Mouse (Mus musculus) adipocyte (in vitro differentiated cells): Measurements from ENCODE around the gene Aqp9.

Source experiments
- DNase-seq: peaks from one replicate; pipeline ENCODE4 v3.0.0-alpha.2; 2016; ENCODE audit warnings: low spot score

The Aqp9 gene

GRCm38 (mm10) chr9:71168511-71168910 is at the start of gene Aqp9:
TSS of gene Aqp9 (minus strand) at chr9:71168682.
- DNase-seq, result no peak

GRCm38 (mm10) chr9:71217793-71218095 is 49.3 kb upstream of the Aqp9 start:
- DNase-seq, result no peak

- no peak for DNase-seq
Measured at GRCm38 (mm10) chr9:71216996-71217792, 48.7 kb upstream of the Aqp9 start.

- DNase-seq, result no peak
Measured at GRCm38 (mm10) chr9:71216036-71216995, 47.8 kb upstream of the Aqp9 start.

- DNase-seq, result no peak
Measured at GRCm38 (mm10) chr9:71215248-71216035, 47.0 kb upstream of the Aqp9 start, which contains the start of gene Aldh1a2. TSS of gene Aldh1a2 (plus strand) at chr9:71215789.

GRCm38 (mm10) chr9:71213636-71214035 is 45.2 kb upstream of the Aqp9 start:
- DNase-seq, result no peak

- DNase-seq, result no peak
Measured at GRCm38 (mm10) chr9:71210870-71211269, 42.4 kb upstream of the Aqp9 start.

GRCm38 (mm10) chr9:71209299-71209698 is 40.8 kb upstream of the Aqp9 start:
- no peak for DNase-seq

- no peak for DNase-seq
Measured at GRCm38 (mm10) chr9:71202265-71202664, 33.8 kb upstream of the Aqp9 start.

GRCm38 (mm10) chr9:71198826-71199225 is 30.3 kb upstream of the Aqp9 start:
- no peak for DNase-seq

GRCm38 (mm10) chr9:71188647-71189415 is 20.3 kb upstream of the Aqp9 start:
- DNase-seq, result peak; percentile 45

- no peak for DNase-seq
Measured at GRCm38 (mm10) chr9:71187396-71187795, 18.9 kb upstream of the Aqp9 start.

GRCm38 (mm10) chr9:71185823-71186222 is 17.3 kb upstream of the Aqp9 start:
- no peak for DNase-seq

GRCm38 (mm10) chr9:71185285-71185684 is 16.8 kb upstream of the Aqp9 start:
- no peak for DNase-seq

- no peak for DNase-seq
Measured at GRCm38 (mm10) chr9:71179964-71180700, 11.7 kb upstream of the Aqp9 start.

- DNase-seq, result no peak
Measured at GRCm38 (mm10) chr9:71179276-71179896, 10.9 kb upstream of the Aqp9 start.

GRCm38 (mm10) chr9:71175686-71176085 is 7.2 kb upstream of the Aqp9 start:
- DNase-seq, result no peak

GRCm38 (mm10) chr9:71174316-71174975 is 6.0 kb upstream of the Aqp9 start:
- DNase-seq, result no peak

GRCm38 (mm10) chr9:71173533-71173932 is 5.1 kb upstream of the Aqp9 start:
- DNase-seq, result no peak
